Mouse (Mus musculus) cortical plate, adult 2 months (tissue): ENCODE results near the gene Pcyt2. TPM values are rescaled to one million over a fixed set of nuclear protein-coding genes. Genes with fewer than 3 reads are reported as not detected.

Experiments
- H3K27ac ChIP-seq: fragments of 200-500 bp; 2 replicates; pipeline ENCODE4 v1.5.1; 2012; ENCODE audit warnings: low read length, control low read depth, inconsistent platforms; ENCODE audit not compliant: insufficient read depth
- H3K4me1 ChIP-seq: fragments of 200-500 bp; 2 replicates; pipeline ENCODE4 v1.6.1; 2011; ENCODE audit warnings: low read length; ENCODE audit not compliant: control insufficient read depth, insufficient read depth
- H3K4me3 ChIP-seq: fragments of 200-500 bp; 2 replicates; pipeline ENCODE4 v1.5.1; 2011; ENCODE audit warnings: mild to moderate bottlenecking, low read length, control low read depth; ENCODE audit not compliant: insufficient read depth
- CTCF ChIP-seq: fragments of 200-500 bp; IDR thresholded peaks from 2 replicates; pipeline ENCODE4 v1.5.1; 2011; ENCODE audit warnings: mild to moderate bottlenecking, control low read depth, low read length; ENCODE audit not compliant: insufficient read depth; ENCODE audit errors: extremely low read depth
- POLR2A ChIP-seq: fragments of 200-500 bp; IDR thresholded peaks from 2 replicates; pipeline ENCODE4 v1.6.1; 2011; ENCODE audit warnings: mild to moderate bottlenecking, low read length, control low read depth; ENCODE audit not compliant: insufficient read depth; ENCODE audit errors: extremely low read depth
- polyA plus RNA-seq: library from polyadenylated mRNA; depleted of rRNA; stranded (reverse); fragments of >200 nt; gene quantifications from 2 replicates; pipeline ENCODE4 v1.2.3, GENCODE M21; 2012

Pcyt2 gene
- polyA plus RNA-seq, 1 experiment: 281 TPM

GRCm38 (mm10) chr11:120628601-120629340 lies 11.0 kb upstream of the Pcyt2 start:
- Histone ChIP-seq H3K4me3 (no peak overlapping the region), H3K4me1 (peaks cover 14% of the 10 kb centered on the region), H3K27ac (no peak overlapping the region)
- no peak for TF ChIP-seq POLR2A
- no peak for TF ChIP-seq CTCF

GRCm38 (mm10) chr11:120627468-120628300 lies 9.9 kb upstream of the Pcyt2 start:
- no peak for TF ChIP-seq CTCF
- no peak for TF ChIP-seq POLR2A
- Histone ChIP-seq H3K27ac (no peak overlapping the region), H3K4me3 (no peak overlapping the region), H3K4me1 (peaks cover 14% of the 10 kb centered on the region)

- Histone ChIP-seq H3K27ac (no peak overlapping the region), H3K4me1 (peaks cover 13% of the 10 kb centered on the region), H3K4me3 (no peak overlapping the region)
- TF ChIP-seq POLR2A (no peak), CTCF (no peak)
These were observed 9.2 kb upstream of the Pcyt2 start for GRCm38 (mm10) chr11:120626785-120627467.

GRCm38 (mm10) chr11:120625152-120625775 lies 7.5 kb upstream of the Pcyt2 start, which contains the start of gene Sirt7:
Gene Sirt7, minus strand, starts transcription at chr11:120625240.
- H3K4me1 ChIP-seq: peaks cover 4% of the 10 kb centered on the region
- TF ChIP-seq POLR2A: no peak
- no peak for TF ChIP-seq CTCF
- H3K4me3 ChIP-seq: peak within 1 kb of the TSS; percentile 52
- peak within 1 kb of the TSS; percentile 41 for H3K27ac ChIP-seq

- Histone ChIP-seq H3K4me3 (peak overlapping the region; percentile 52), H3K4me1 (peaks cover 3% of the 10 kb centered on the region), H3K27ac (0 out of 2 replicates have a peak overlapping the region, but pooled peaks have one; percentile 41)
- peak; percentile 81 for TF ChIP-seq POLR2A
- TF ChIP-seq CTCF: no peak
These were observed 7.0 kb upstream of the Pcyt2 start for GRCm38 (mm10) chr11:120624680-120625111.

GRCm38 (mm10) chr11:120623961-120624679 lies 6.4 kb upstream of the Pcyt2 start:
- Histone ChIP-seq H3K27ac (0 out of 2 replicates have a peak overlapping the region, but pooled peaks have one; percentile 41), H3K4me3 (peak overlapping the region; percentile 52), H3K4me1 (peaks cover 3% of the 10 kb centered on the region)
- peak; percentile 41 for TF ChIP-seq CTCF
- no peak for TF ChIP-seq POLR2A

GRCm38 (mm10) chr11:120622805-120623204 lies 5.1 kb upstream of the Pcyt2 start:
- no peak overlapping the region for H3K27ac ChIP-seq
- TF ChIP-seq CTCF: no peak
- no peak for TF ChIP-seq POLR2A
- peaks cover 3% of the 10 kb centered on the region for H3K4me1 ChIP-seq
- H3K4me3 ChIP-seq: no peak overlapping the region

GRCm38 (mm10) chr11:120620195-120620594 lies 2.5 kb upstream of the Pcyt2 start:
- Histone ChIP-seq H3K4me1 (peaks cover 6% of the 10 kb centered on the region), H3K4me3 (no peak overlapping the region), H3K27ac (no peak overlapping the region)
- no peak for TF ChIP-seq POLR2A
- TF ChIP-seq CTCF: no peak
